Mouse (Mus musculus): ENCODE results near the gene Slc25a34. TPM values are rescaled to one million over a fixed set of nuclear protein-coding genes. Genes with fewer than 3 reads are reported as not detected.
A peak's percentile ranks its signal among the peaks of the same experiment; 100 is the strongest.

The Slc25a34 gene
- polyA plus RNA-seq, 1 experiment from 2014 or later = not detected

- peak; percentile 61 for DNase-seq (ENCODE audit: low spot score)
These were observed 4.9 kb downstream of the Slc25a34 start, which contains the start of gene Tmem82 for GRCm38 (mm10) chr4:141618565-141619243. Gene Tmem82, minus strand, starts transcription at chr4:141618633.

- no peak for DNase-seq (ENCODE audit: low spot score)
These were observed 5.6 kb downstream of the Slc25a34 start for GRCm38 (mm10) chr4:141617863-141618564.

- peak; percentile 68 for DNase-seq (ENCODE audit: low spot score)
These were observed 6.3 kb downstream of the Slc25a34 start for GRCm38 (mm10) chr4:141617299-141617698.

GRCm38 (mm10) chr4:141616811-141617210 is 6.8 kb downstream of the Slc25a34 start:
- DNase-seq (ENCODE audit: low spot score) = no peak

- no peak for DNase-seq (ENCODE audit: low spot score)
These were observed 8.7 kb downstream of the Slc25a34 start for GRCm38 (mm10) chr4:141614946-141615345.

GRCm38 (mm10) chr4:141609538-141609937 is 14.1 kb downstream of the Slc25a34 start:
- no peak for DNase-seq (ENCODE audit: low spot score)

- no peak for DNase-seq (ENCODE audit: low spot score)
These were observed 17.8 kb downstream of the Slc25a34 start, which contains the start of gene Fblim1 for GRCm38 (mm10) chr4:141605861-141606260. Gene Fblim1, minus strand, starts transcription at chr4:141606096.

GRCm38 (mm10) chr4:141605421-141605820 is 18.2 kb downstream of the Slc25a34 start:
- DNase-seq (ENCODE audit: low spot score) = no peak

GRCm38 (mm10) chr4:141604493-141604892 is 19.1 kb downstream of the Slc25a34 start:
- no peak for DNase-seq (ENCODE audit: low spot score)

GRCm38 (mm10) chr4:141603921-141604320 is 19.7 kb downstream of the Slc25a34 start:
- DNase-seq (ENCODE audit: low spot score) = no peak

GRCm38 (mm10) chr4:141602523-141603223 is 20.9 kb downstream of the Slc25a34 start:
- no peak for DNase-seq (ENCODE audit: low spot score)

GRCm38 (mm10) chr4:141601148-141601862 is 22.3 kb downstream of the Slc25a34 start:
- no peak for DNase-seq (ENCODE audit: low spot score)

- no peak for DNase-seq (ENCODE audit: low spot score)
These were observed 23.3 kb downstream of the Slc25a34 start for GRCm38 (mm10) chr4:141600364-141600763.

GRCm38 (mm10) chr4:141599251-141600141 is 24.1 kb downstream of the Slc25a34 start:
- DNase-seq (ENCODE audit: low spot score) = no peak

- DNase-seq (ENCODE audit: low spot score) = no peak
These were observed 24.7 kb downstream of the Slc25a34 start for GRCm38 (mm10) chr4:141598894-141599250.

GRCm38 (mm10) chr4:141598199-141598893 is 25.3 kb downstream of the Slc25a34 start:
- no peak for DNase-seq (ENCODE audit: low spot score)

- no peak for DNase-seq (ENCODE audit: low spot score)
These were observed 26.8 kb downstream of the Slc25a34 start for GRCm38 (mm10) chr4:141596700-141597328.

GRCm38 (mm10) chr4:141595605-141596268 is 27.9 kb downstream of the Slc25a34 start:
- DNase-seq (ENCODE audit: low spot score) = no peak

GRCm38 (mm10) chr4:141595138-141595537 is 28.5 kb downstream of the Slc25a34 start:
- no peak for DNase-seq (ENCODE audit: low spot score)
